Mouse (Mus musculus) limb, embryonic 14.5 days (tissue): ENCODE results near the gene Kcnh1. TPM values are rescaled to one million over a fixed set of nuclear protein-coding genes. Genes with fewer than 3 reads are reported as not detected.

Source experiments
- ATAC-seq: fragments of 200-750 bp; cut with Nextera tagmentation; 2 replicates; pipeline ENCODE4 v1.8.0; 2017; ENCODE audit warnings: low read depth, moderate number of reproducible peaks, moderate TSS enrichment; ENCODE audit not compliant: low FRiP score
- DNase-seq: peaks from one replicate; pipeline ENCODE4 v3.0.0-alpha.2; 2015; ENCODE audit warnings: low spot score
- H3K27ac ChIP-seq: fragments of 300-500 bp; sonication (generic); replicated peaks from 2 replicates; pipeline ENCODE4 v1.5.1; 2014; ENCODE audit warnings: low read depth, mild to moderate bottlenecking, low read length, moderate library complexity, mixed read lengths
- H3K27me3 ChIP-seq: fragments of 300-500 bp; sonication (generic); 2 replicates; pipeline ENCODE4 v1.6.1; 2014; ENCODE audit warnings: low read length, mixed read lengths; ENCODE audit not compliant: control insufficient read depth, insufficient read depth
- H3K36me3 ChIP-seq: fragments of 300-500 bp; sonication (generic); 2 replicates; pipeline ENCODE4 v1.6.1; 2014; ENCODE audit warnings: mild to moderate bottlenecking, low read length, moderate library complexity, mixed read lengths; ENCODE audit not compliant: control insufficient read depth, insufficient read depth
- H3K4me1 ChIP-seq: fragments of 300-500 bp; sonication (generic); 2 replicates; pipeline ENCODE4 v1.6.1; 2014; ENCODE audit warnings: antibody characterized with exemption, low read length, mixed read lengths; ENCODE audit not compliant: control insufficient read depth, insufficient read depth
- H3K4me2 ChIP-seq: fragments of 300-500 bp; sonication (generic); replicated peaks from 2 replicates; pipeline ENCODE4 v1.6.1; 2014; ENCODE audit warnings: low read depth, mild to moderate bottlenecking, low read length, moderate library complexity; ENCODE audit not compliant: severe bottlenecking
- H3K4me3 ChIP-seq: fragments of 300-500 bp; sonication (generic); replicated peaks from 2 replicates; pipeline ENCODE4 v1.5.1; 2014; ENCODE audit warnings: low read length
- H3K9ac ChIP-seq: fragments of 300-500 bp; sonication (generic); 2 replicates; pipeline ENCODE4 v1.6.1; 2014; ENCODE audit warnings: mild to moderate bottlenecking, low read depth, low read length, moderate library complexity; ENCODE audit not compliant: severe bottlenecking
- H3K9me3 ChIP-seq: fragments of 300-500 bp; sonication (generic); 2 replicates; pipeline ENCODE4 v1.6.1; 2016; ENCODE audit warnings: low read length; ENCODE audit not compliant: control insufficient read depth
- POLR2A ChIP-seq: fragments of 200-500 bp; IDR thresholded peaks from 2 replicates; pipeline ENCODE4 v1.8.0; 2012; ENCODE audit warnings: inconsistent platforms, mild to moderate bottlenecking, moderate library complexity, borderline replicate concordance; ENCODE audit not compliant: insufficient read depth, insufficient read length; ENCODE audit errors: extremely low read depth
- WGBS: fragments of 180-500 bp; shearing (Covaris S2); extraction: QIAGEN DNeasy Blood & Tissue Kit; methylation state at CpG from one replicate; pipeline ENCODE4 v1.1.7; 2014; 5-methylcytosine and 5-hydroxymethylcytosine counted together
- polyA plus RNA-seq, 2 experiments: library from polyadenylated mRNA; depleted of rRNA in 1 of 2; stranded (reverse) in 1 of 2; unstranded in 1 of 2; fragments of >200 nt; fragmentation: Nextera tagmentation in 1 of 2; extraction: Ambion mirVana in 1 of 2; gene quantifications; 2 replicates each; pipeline versions ENCODE4 v1.2.1 to v1.2.3; 2012 to 2014

Kcnh1 gene
- polyA plus RNA-seq, 2 experiments, result 0.30 to 0.63 TPM

GRCm38 (mm10) chr1:192189056-192189455 is 1.5 kb upstream of the Kcnh1 start:
- H3K27me3 ChIP-seq, result peaks cover 35% of the 10 kb centered on the region
- peak; percentile 78 for DNase-seq

GRCm38 (mm10) chr1:192189771-192190170 is 803 bp upstream of the Kcnh1 start:
- no peak for DNase-seq
- H3K9ac ChIP-seq, result no peak overlapping the region
- WGBS, result 71% methylated on average over 11 of the region's 11 CpGs
- no peaks in the 10 kb centered on the region for H3K9me3 ChIP-seq
- no peak overlapping the region for H3K4me2 ChIP-seq
- H3K4me1 ChIP-seq, result no peaks in the 10 kb centered on the region
- ATAC-seq, result no peak
- no peaks in the 10 kb centered on the region for H3K36me3 ChIP-seq
- H3K27me3 ChIP-seq, result peaks cover 35% of the 10 kb centered on the region
- TF ChIP-seq POLR2A, result no peak
- H3K27ac ChIP-seq, result no peak overlapping the region
- no peak overlapping the region for H3K4me3 ChIP-seq

More at GRCm38 (mm10) chr1:192189056-192189455, 1.5 kb upstream of the Kcnh1 start:
- no peak for ATAC-seq
- Histone ChIP-seq H3K4me2 (no peak overlapping the region), H3K27ac (no peak overlapping the region), H3K4me3 (no peak overlapping the region), H3K36me3 (no peaks in the 10 kb centered on the region), H3K4me1 (no peaks in the 10 kb centered on the region), H3K9me3 (no peaks in the 10 kb centered on the region), H3K9ac (no peak overlapping the region)
- whole genome bisulfite sequencing, result 6% methylated on average over 4 of the region's 4 CpGs
- no peak for TF ChIP-seq POLR2A

GRCm38 (mm10) chr1:192191322-192191639 is 707 bp downstream of the Kcnh1 start:
- H3K9ac ChIP-seq, result peak overlapping the region; percentile 44; the same call in 1 of the 2 replicates
- peak overlapping the region; percentile 93 for H3K4me2 ChIP-seq
- TF ChIP-seq POLR2A, result no peak
- peaks cover 35% of the 10 kb centered on the region for H3K27me3 ChIP-seq
- 5% methylated on average over 13 of the region's 13 CpGs for WGBS
- H3K4me1 ChIP-seq, result no peaks in the 10 kb centered on the region
- H3K36me3 ChIP-seq, result no peaks in the 10 kb centered on the region
- peak overlapping the region; percentile 50 for H3K4me3 ChIP-seq
- H3K27ac ChIP-seq, result no peak overlapping the region
- DNase-seq (no peak), ATAC-seq (no peak)
- no peaks in the 10 kb centered on the region for H3K9me3 ChIP-seq

GRCm38 (mm10) chr1:192191859-192192258 is 1.3 kb downstream of the Kcnh1 start:
- TF ChIP-seq POLR2A, result no peak
- no peak overlapping the region for H3K9ac ChIP-seq
- H3K4me3 ChIP-seq, result no peak overlapping the region
- no peak overlapping the region for H3K27ac ChIP-seq
- H3K4me2 ChIP-seq, result 0 out of 2 replicates have a peak overlapping the region, but pooled peaks have one; percentile 0
- H3K9me3 ChIP-seq, result no peaks in the 10 kb centered on the region
- ATAC-seq (no peak), DNase-seq (no peak)
- no peaks in the 10 kb centered on the region for H3K4me1 ChIP-seq
- 50% methylated on average over 8 of the region's 8 CpGs for WGBS
- no peaks in the 10 kb centered on the region for H3K36me3 ChIP-seq
- H3K27me3 ChIP-seq, result peaks cover 35% of the 10 kb centered on the region

- Histone ChIP-seq H3K27me3 (peaks cover 35% of the 10 kb centered on the region), H3K9me3 (no peaks in the 10 kb centered on the region), H3K36me3 (no peaks in the 10 kb centered on the region), H3K4me1 (no peaks in the 10 kb centered on the region), H3K4me3 (no peak overlapping the region), H3K9ac (no peak overlapping the region), H3K4me2 (no peak overlapping the region), H3K27ac (no peak overlapping the region)
- WGBS, result 65% methylated on average over 9 of the region's 9 CpGs
- no peak for ATAC-seq
- no peak for DNase-seq
- TF ChIP-seq POLR2A, result no peak
These were observed 2.1 kb downstream of the Kcnh1 start for GRCm38 (mm10) chr1:192192710-192193109.

GRCm38 (mm10) chr1:192193656-192194055 is 3.1 kb downstream of the Kcnh1 start:
- Histone ChIP-seq H3K4me2 (no peak overlapping the region), H3K4me1 (no peaks in the 10 kb centered on the region), H3K36me3 (no peaks in the 10 kb centered on the region), H3K27ac (no peak overlapping the region), H3K27me3 (peaks cover 29% of the 10 kb centered on the region), H3K9me3 (no peaks in the 10 kb centered on the region), H3K9ac (no peak overlapping the region), H3K4me3 (no peak overlapping the region)
- DNase-seq (no peak), ATAC-seq (no peak)
- TF ChIP-seq POLR2A, result no peak
- 82% methylated on average over 14 of the region's 14 CpGs for WGBS
